ENCODE assay signal across 15 mouse cellular contexts in the genomic region with DNA sequence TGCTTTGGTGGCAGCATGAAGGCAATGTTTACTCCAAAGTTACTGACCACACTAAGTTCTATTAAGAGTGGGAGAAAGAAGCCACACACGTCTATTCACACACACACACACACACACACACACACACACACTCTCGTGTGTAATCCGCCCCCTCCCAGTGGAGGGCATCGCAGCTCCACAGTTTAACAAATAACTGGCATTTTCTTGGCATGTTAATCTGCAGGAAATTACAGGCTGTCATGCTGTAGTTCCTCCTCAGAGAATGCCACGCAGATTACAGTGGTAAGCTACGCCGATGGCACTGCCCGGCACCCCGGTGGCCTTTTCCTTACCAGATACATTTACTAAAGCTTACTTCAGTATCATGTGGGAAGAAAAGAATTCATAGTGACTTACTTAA. TPM values are rescaled to one million over a fixed set of nuclear protein-coding genes. Genes with fewer than 3 reads are reported as not detected.
A peak's percentile ranks its signal among the peaks of the same experiment; 100 is the strongest.
DNase-seq lines count a peak whose midpoint lies in the region; ATAC-seq and TF ChIP-seq lines count a peak whose summit lies in the region.
"Had no signal": no experiment of that assay in that cellular context is flagged by ENCODE, and none has a peak within 500 bp of the region (broad histone marks: within the 10 kb centered on the region; RNA-seq: fewer than 3 reads in every experiment).

No protein-coding gene starts in this region.

- no peaks in the 10 kb centered on the region for H3K27me3 ChIP-seq in forebrain, embryonic 13.5 days
- H3K27me3 ChIP-seq in forebrain, embryonic 10.5 days (ENCODE audit: poor library complexity, severe bottlenecking) = peaks cover 23% of the 10 kb centered on the region
- H3K27me3 ChIP-seq in kidney, embryonic 14.5 days (ENCODE audit: control insufficient read depth, insufficient read depth, low read length) = no peaks in the 10 kb centered on the region
- H3K27me3 ChIP-seq: neural tube, embryonic 13.5 days had no signal

- H3K9me3 ChIP-seq in forebrain, embryonic 13.5 days (replicated peaks) = no peaks in the 10 kb centered on the region
- no peaks in the 10 kb centered on the region for H3K9me3 ChIP-seq in forebrain, embryonic 10.5 days
- H3K9me3 ChIP-seq in kidney, embryonic 14.5 days (ENCODE audit: control insufficient read depth, low read length) = no peaks in the 10 kb centered on the region
- H3K9me3 ChIP-seq: heart, embryonic 13.5 days; midbrain, embryonic 10.5 days; neural tube, embryonic 13.5 days had no signal

- TF ChIP-seq POLR2A in cortical plate, adult 2 months (IDR thresholded peaks at IDR 0.05; ENCODE audit: extremely low read depth, insufficient read depth, low read length) = no peak

- H3K4me3 ChIP-seq in forebrain, embryonic 13.5 days = no peak overlapping the region
- H3K4me3 ChIP-seq in forebrain, embryonic 10.5 days = no peak overlapping the region
- no peak overlapping the region for H3K4me3 ChIP-seq in kidney, embryonic 14.5 days (ENCODE audit: low read length)
- no peak overlapping the region for H3K4me3 ChIP-seq in cortical plate, adult 2 months (ENCODE audit: insufficient read depth, low read length)
- H3K4me3 ChIP-seq: heart, embryonic 13.5 days; midbrain, embryonic 10.5 days; neural tube, embryonic 13.5 days had no signal

- 57% methylated on average over 9 of the region's 9 CpGs for WGBS in forebrain, embryonic 13.5 days
- WGBS in forebrain, embryonic 10.5 days = 87% methylated on average over 9 of the region's 9 CpGs
- WGBS in kidney, embryonic 14.5 days = 83% methylated on average over 9 of the region's 9 CpGs

- H3K27ac ChIP-seq in forebrain, embryonic 13.5 days = no peak overlapping the region
- no peak overlapping the region for H3K27ac ChIP-seq in forebrain, embryonic 10.5 days
- no peak overlapping the region for H3K27ac ChIP-seq in kidney, embryonic 14.5 days (ENCODE audit: low read depth, low read length)
- H3K27ac ChIP-seq in cortical plate, adult 2 months (ENCODE audit: insufficient read depth, low read length) = peak overlapping the region; percentile 7; the same call in 1 of the 2 replicates
- H3K27ac ChIP-seq: heart, embryonic 13.5 days; liver, embryonic 14.5 days; midbrain, embryonic 10.5 days; neural tube, embryonic 13.5 days had no signal

- DNase-seq in forebrain, embryonic 10.5 days (ENCODE audit: extremely low spot score, low spot score) = no peak
- no peak for DNase-seq in kidney, adult 9 months
- DNase-seq in 3T3-L1 (ENCODE audit: low read depth, low spot score) = peak; percentile 43
- DNase-seq in ovary, postnatal 10 days (ENCODE audit: low spot score) = no peak
- DNase-seq in natural killer cell, adult 2 months (ENCODE audit: low spot score in 2 of 2) = no peak
- DNase-seq: right cerebral cortex, postnatal 25 days; thymus, postnatal 25 days had no signal

- H3K36me3 ChIP-seq in forebrain, embryonic 13.5 days (ENCODE audit: poor library complexity, severe bottlenecking) = no peaks in the 10 kb centered on the region
- H3K36me3 ChIP-seq in forebrain, embryonic 10.5 days (replicated peaks) = no peaks in the 10 kb centered on the region
- H3K36me3 ChIP-seq in kidney, embryonic 14.5 days (ENCODE audit: control insufficient read depth, insufficient read depth, low read length) = no peaks in the 10 kb centered on the region
- H3K36me3 ChIP-seq: heart, embryonic 13.5 days; midbrain, embryonic 10.5 days; neural tube, embryonic 13.5 days had no signal

- H3K4me2 ChIP-seq in forebrain, embryonic 13.5 days = no peak overlapping the region
- H3K4me2 ChIP-seq in kidney, embryonic 14.5 days (replicated peaks; ENCODE audit: low read depth, low read length) = no peak overlapping the region
- H3K4me2 ChIP-seq: heart, embryonic 13.5 days; neural tube, embryonic 13.5 days had no signal

- no peak for TF ChIP-seq CTCF in cortical plate, adult 2 months (IDR thresholded peaks at IDR 0.05; ENCODE audit: extremely low read depth, insufficient read depth, low read length)

- H3K4me1 ChIP-seq in forebrain, embryonic 13.5 days = peaks cover 20% of the 10 kb centered on the region
- peaks cover 14% of the 10 kb centered on the region for H3K4me1 ChIP-seq in forebrain, embryonic 10.5 days
- H3K4me1 ChIP-seq in kidney, embryonic 14.5 days (ENCODE audit: control insufficient read depth, insufficient read depth, low read length) = no peaks in the 10 kb centered on the region
- H3K4me1 ChIP-seq in cortical plate, adult 2 months (ENCODE audit: control insufficient read depth, insufficient read depth, low read length) = no peaks in the 10 kb centered on the region; the same call in 1 of the 2 replicates

- no peak overlapping the region for H3K9ac ChIP-seq in forebrain, embryonic 13.5 days
- H3K9ac ChIP-seq in kidney, embryonic 14.5 days (ENCODE audit: low read depth, low read length) = 0 out of 2 replicates have a peak overlapping the region, but pooled peaks have one; percentile 12
- H3K9ac ChIP-seq: heart, embryonic 13.5 days; liver, embryonic 14.5 days; neural tube, embryonic 13.5 days had no signal

- peak; percentile 41; the same call in 1 of the 2 replicates for ATAC-seq in forebrain, embryonic 13.5 days
- no peak for ATAC-seq in kidney, embryonic 14.5 days (ENCODE audit: low FRiP score, low TSS enrichment)
- ATAC-seq: inflammation-experienced regulatory T-cells, adult 6 months had no signal

RNA-seq across cellular contexts. Expression of gene Plekho1, which starts 17.5 kb away (rescaled TPM):
- polyA plus RNA-seq in forebrain, embryonic 13.5 days (2015; fragmentation: Nextera tagmentation; extraction: Ambion mirVana) = 80.4 and 85.1 TPM in 2 replicates
- 66.0 and 69.1 TPM in 2 replicates for polyA plus RNA-seq in forebrain, embryonic 10.5 days (2016; fragmentation: Nextera tagmentation; extraction: Ambion mirVana)
- 39.3 and 48.0 TPM in 2 replicates for polyA plus RNA-seq in kidney, embryonic 14.5 days (2014; fragmentation: Nextera tagmentation; extraction: Ambion mirVana)
- 133 and 134 TPM in 2 replicates for polyA plus RNA-seq in cortical plate, adult 2 months (2012; rRNA removed)

RNA-seq across cellular contexts. Expression of gene Anp32e, which starts 49.2 kb away (rescaled TPM):
- 322 and 341 TPM in 2 replicates for polyA plus RNA-seq in forebrain, embryonic 13.5 days (2015; fragmentation: Nextera tagmentation; extraction: Ambion mirVana)
- 421 and 423 TPM in 2 replicates for polyA plus RNA-seq in forebrain, embryonic 10.5 days (2016; fragmentation: Nextera tagmentation; extraction: Ambion mirVana)
- 78.3 and 89.0 TPM in 2 replicates for polyA plus RNA-seq in kidney, embryonic 14.5 days (2014; fragmentation: Nextera tagmentation; extraction: Ambion mirVana)
- polyA plus RNA-seq in cortical plate, adult 2 months (2012; rRNA removed) = 69.8 and 85.5 TPM in 2 replicates
